Mouse (Mus musculus): ENCODE measurements around the gene Hoxd10.

The Hoxd10 gene

GRCm38 (mm10) chr2:74687698-74688555, 3.8 kb upstream of the Hoxd10 start:
- Histone ChIP-seq H3K36me3 (ENCODE audit: insufficient read depth, low read length) (no peaks in the 10 kb centered on the region), H3K4me1 (replicated peaks; ENCODE audit: low read depth, low read length) (peaks cover 64% of the 10 kb centered on the region), H3K27me3 (ENCODE audit: insufficient read depth, low read length) (peaks cover 90% of the 10 kb centered on the region), H3K4me3 (replicated peaks; ENCODE audit: low read length) (peak overlapping the region; percentile 46), H3K9me3 (ENCODE audit: low read length) (no peaks in the 10 kb centered on the region)
- TF ChIP-seq NANOG (IDR thresholded peaks at IDR 0.05; ENCODE audit: borderline replicate concordance, low read length), result no peak
- TF ChIP-seq CTCF (conservative IDR thresholded peaks at IDR 0.05; ENCODE audit: low read length), result no peak
- TF ChIP-seq POU5F1 (IDR thresholded peaks at IDR 0.05; ENCODE audit: borderline replicate concordance, low read length), result no peak

GRCm38 (mm10) chr2:74688795-74689573, 2.7 kb upstream of the Hoxd10 start:
- H3K4me3 ChIP-seq (replicated peaks; ENCODE audit: low read length), result no peak overlapping the region
- H3K36me3 ChIP-seq (ENCODE audit: insufficient read depth, low read length), result no peaks in the 10 kb centered on the region
- H3K4me1 ChIP-seq (replicated peaks; ENCODE audit: low read depth, low read length), result peaks cover 62% of the 10 kb centered on the region
- H3K9me3 ChIP-seq (ENCODE audit: low read length), result no peaks in the 10 kb centered on the region
- no peak for TF ChIP-seq NANOG (IDR thresholded peaks at IDR 0.05; ENCODE audit: borderline replicate concordance, low read length)
- H3K27me3 ChIP-seq (ENCODE audit: insufficient read depth, low read length), result peaks cover 90% of the 10 kb centered on the region

DNA sequence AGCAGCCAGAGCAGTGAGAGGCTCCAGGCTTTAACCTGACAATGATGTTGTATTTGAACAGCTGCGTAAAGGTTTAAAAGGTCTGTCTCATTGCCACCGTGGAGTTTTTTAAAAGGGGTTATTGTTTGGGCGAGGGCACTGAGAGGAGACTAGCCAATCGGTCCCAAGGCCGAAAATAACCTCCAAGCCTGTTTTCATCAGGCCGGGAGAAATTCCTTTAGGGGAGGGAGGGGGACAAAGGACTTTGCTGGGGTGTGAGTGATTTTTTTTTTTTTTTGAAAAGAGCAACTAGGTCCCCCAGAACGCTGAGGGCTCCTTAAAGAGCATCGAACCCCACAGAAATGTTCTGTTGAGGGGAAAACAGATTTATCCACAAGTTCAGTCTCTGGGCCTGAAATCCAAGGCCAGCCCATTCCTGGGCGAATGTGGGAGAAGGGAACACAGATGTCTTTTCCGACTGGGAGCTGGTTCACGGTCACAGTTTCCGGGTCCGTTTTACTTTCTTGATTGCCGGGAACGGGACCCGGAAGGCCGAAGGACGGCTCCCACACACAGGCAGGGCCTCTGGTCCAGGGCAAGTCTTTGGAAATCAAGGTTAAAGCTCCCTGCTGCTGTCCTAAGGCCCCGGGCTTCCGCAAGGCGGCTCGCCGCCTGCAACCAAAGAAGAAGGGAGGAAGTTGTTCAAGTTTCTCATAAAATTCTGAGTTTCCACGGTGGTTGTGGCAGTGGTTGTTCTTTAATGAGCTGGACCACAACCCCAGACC, 2.0 kb upstream of the Hoxd10 start:
- Histone ChIP-seq H3K9me3 (ENCODE audit: low read length) (no peaks in the 10 kb centered on the region), H3K36me3 (ENCODE audit: insufficient read depth, low read length) (no peaks in the 10 kb centered on the region), H3K4me3 (replicated peaks; ENCODE audit: low read length) (no peak overlapping the region), H3K4me1 (replicated peaks; ENCODE audit: low read depth, low read length) (peaks cover 58% of the 10 kb centered on the region), H3K27me3 (ENCODE audit: insufficient read depth, low read length) (peaks cover 90% of the 10 kb centered on the region)
- TF ChIP-seq CTCF (conservative IDR thresholded peaks at IDR 0.05; ENCODE audit: low read length), result no peak
- no peak for TF ChIP-seq POU5F1 (IDR thresholded peaks at IDR 0.05; ENCODE audit: borderline replicate concordance, low read length)
- no peak for TF ChIP-seq NANOG (IDR thresholded peaks at IDR 0.05; ENCODE audit: borderline replicate concordance, low read length)

DNA sequence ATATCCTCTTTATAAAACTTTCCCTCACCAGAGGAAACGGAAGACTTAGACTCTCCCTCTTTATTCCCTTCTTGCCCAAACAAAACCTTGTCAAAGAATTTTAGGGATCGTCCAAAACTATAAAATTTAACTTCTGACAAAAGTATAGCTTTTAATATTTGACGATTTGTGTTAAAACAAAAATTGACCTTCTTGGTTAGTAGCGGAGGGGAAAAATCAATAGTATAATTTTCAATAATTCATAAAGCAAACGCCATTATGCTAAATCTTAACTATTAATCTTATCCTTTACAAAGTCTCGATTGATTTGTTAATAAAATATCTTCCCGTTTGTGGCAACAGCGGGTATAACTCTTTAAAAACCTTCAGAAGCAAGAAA, 1.4 kb upstream of the Hoxd10 start:
- H3K9me3 ChIP-seq (ENCODE audit: low read length), result no peaks in the 10 kb centered on the region
- TF ChIP-seq NANOG (IDR thresholded peaks at IDR 0.05; ENCODE audit: borderline replicate concordance, low read length) (no peak), POU5F1 (IDR thresholded peaks at IDR 0.05; ENCODE audit: borderline replicate concordance, low read length) (no peak), CTCF (conservative IDR thresholded peaks at IDR 0.05; ENCODE audit: low read length) (no peak)
- no peaks in the 10 kb centered on the region for H3K36me3 ChIP-seq (ENCODE audit: insufficient read depth, low read length)
- H3K4me3 ChIP-seq (replicated peaks; ENCODE audit: low read length), result no peak overlapping the region
- peaks cover 58% of the 10 kb centered on the region for H3K4me1 ChIP-seq (replicated peaks; ENCODE audit: low read depth, low read length)
- H3K27me3 ChIP-seq (ENCODE audit: insufficient read depth, low read length), result peaks cover 90% of the 10 kb centered on the region

GRCm38 (mm10) chr2:74691995-74692807, 477 bp downstream of the Hoxd10 start:
- Histone ChIP-seq H3K4me3 (replicated peaks; ENCODE audit: low read length) (peak overlapping the region; percentile 2), H3K9me3 (ENCODE audit: low read length) (no peaks in the 10 kb centered on the region), H3K27me3 (ENCODE audit: insufficient read depth, low read length) (peaks cover 96% of the 10 kb centered on the region), H3K4me1 (replicated peaks; ENCODE audit: low read depth, low read length) (peaks cover 53% of the 10 kb centered on the region), H3K36me3 (ENCODE audit: insufficient read depth, low read length) (no peaks in the 10 kb centered on the region)
- TF ChIP-seq CTCF (conservative IDR thresholded peaks at IDR 0.05; ENCODE audit: low read length), result no peak
- TF ChIP-seq NANOG (IDR thresholded peaks at IDR 0.05; ENCODE audit: borderline replicate concordance, low read length), result no peak
- no peak for TF ChIP-seq POU5F1 (IDR thresholded peaks at IDR 0.05; ENCODE audit: borderline replicate concordance, low read length)

GRCm38 (mm10) chr2:74692808-74693431, 1.2 kb downstream of the Hoxd10 start:
- H3K4me3 ChIP-seq (replicated peaks; ENCODE audit: low read length), result peak overlapping the region; percentile 2
- no peak for TF ChIP-seq CTCF (conservative IDR thresholded peaks at IDR 0.05; ENCODE audit: low read length)
- TF ChIP-seq NANOG (IDR thresholded peaks at IDR 0.05; ENCODE audit: borderline replicate concordance, low read length), result no peak
- TF ChIP-seq POU5F1 (IDR thresholded peaks at IDR 0.05; ENCODE audit: borderline replicate concordance, low read length), result no peak
- H3K4me1 ChIP-seq (replicated peaks; ENCODE audit: low read depth, low read length), result peaks cover 46% of the 10 kb centered on the region
- H3K9me3 ChIP-seq (ENCODE audit: low read length), result no peaks in the 10 kb centered on the region
- peaks cover 96% of the 10 kb centered on the region for H3K27me3 ChIP-seq (ENCODE audit: insufficient read depth, low read length)
- H3K36me3 ChIP-seq (ENCODE audit: insufficient read depth, low read length), result no peaks in the 10 kb centered on the region

- H3K36me3 ChIP-seq (ENCODE audit: insufficient read depth, low read length), result no peaks in the 10 kb centered on the region
- no peaks in the 10 kb centered on the region for H3K9me3 ChIP-seq (ENCODE audit: low read length)
- peaks cover 96% of the 10 kb centered on the region for H3K27me3 ChIP-seq (ENCODE audit: insufficient read depth, low read length)
- peaks cover 45% of the 10 kb centered on the region for H3K4me1 ChIP-seq (replicated peaks; ENCODE audit: low read depth, low read length)
- TF ChIP-seq NANOG (IDR thresholded peaks at IDR 0.05; ENCODE audit: borderline replicate concordance, low read length) (no peak), CTCF (conservative IDR thresholded peaks at IDR 0.05; ENCODE audit: low read length) (no peak), POU5F1 (IDR thresholded peaks at IDR 0.05; ENCODE audit: borderline replicate concordance, low read length) (no peak)
- H3K4me3 ChIP-seq (replicated peaks; ENCODE audit: low read length), result 0 out of 2 replicates have a peak overlapping the region, but pooled peaks have one; percentile 2
Measured at GRCm38 (mm10) chr2:74693432-74693827, 1.7 kb downstream of the Hoxd10 start.

Measured in E14TG2a.4 (cell line).